Mouse (Mus musculus): ENCODE results near the gene Hmgb2. TPM values are rescaled to one million over a fixed set of nuclear protein-coding genes. Genes with fewer than 3 reads are reported as not detected.
"Not testable (repeated sequence)": the region's sequence is repeated elsewhere in the genome, so short reads cannot be mapped to it uniquely, and the experiment has no call there.

The Hmgb2 gene
- 2.9 and 5.8 TPM in 2 replicates for polyA plus RNA-seq (2012; rRNA removed)

DNA sequence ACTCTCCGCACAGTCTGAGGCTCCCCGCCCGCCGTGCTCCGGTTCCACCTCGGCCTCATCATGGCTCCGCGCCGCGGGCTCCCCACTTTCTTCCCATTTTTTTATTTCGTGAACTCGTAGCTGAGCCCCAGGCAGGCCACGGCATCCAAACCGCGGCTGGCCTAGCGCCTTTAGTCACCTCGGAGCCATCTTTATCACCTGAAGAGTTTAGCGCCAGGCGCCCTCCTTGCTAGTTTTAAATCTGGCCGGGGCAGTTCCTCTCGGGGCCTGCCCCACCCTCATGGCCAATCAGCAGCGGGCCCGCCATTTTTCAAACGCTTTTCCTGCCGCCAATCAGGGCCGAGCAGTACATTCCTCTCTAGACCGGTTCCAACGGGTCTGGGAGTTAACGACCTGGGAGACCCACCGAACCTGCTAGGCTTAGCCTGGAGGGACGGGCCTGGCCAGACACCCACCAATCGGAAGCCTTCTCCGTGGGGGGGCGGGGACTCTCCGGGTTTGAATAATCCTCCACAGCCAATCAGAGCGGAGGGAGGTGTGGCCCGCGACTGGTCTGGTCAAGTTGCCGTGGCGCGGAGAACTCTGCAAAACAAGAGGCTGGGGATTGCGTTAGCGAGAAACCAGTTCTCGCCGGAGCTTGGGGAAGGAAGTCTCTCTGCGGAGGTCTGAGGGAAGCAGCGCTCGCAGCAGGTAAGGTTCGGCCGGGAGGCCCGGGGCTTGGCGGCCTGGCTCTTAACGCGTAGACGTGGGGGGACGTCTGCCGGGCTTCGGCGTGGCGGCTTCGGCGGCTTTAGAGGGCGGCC, at the start of gene Hmgb2:
TSS of gene Hmgb2 (plus strand) at position 592 of the 803 bp plus-strand sequence.
- DNase-seq (ENCODE audit: low read depth): peak; percentile 96

DNA sequence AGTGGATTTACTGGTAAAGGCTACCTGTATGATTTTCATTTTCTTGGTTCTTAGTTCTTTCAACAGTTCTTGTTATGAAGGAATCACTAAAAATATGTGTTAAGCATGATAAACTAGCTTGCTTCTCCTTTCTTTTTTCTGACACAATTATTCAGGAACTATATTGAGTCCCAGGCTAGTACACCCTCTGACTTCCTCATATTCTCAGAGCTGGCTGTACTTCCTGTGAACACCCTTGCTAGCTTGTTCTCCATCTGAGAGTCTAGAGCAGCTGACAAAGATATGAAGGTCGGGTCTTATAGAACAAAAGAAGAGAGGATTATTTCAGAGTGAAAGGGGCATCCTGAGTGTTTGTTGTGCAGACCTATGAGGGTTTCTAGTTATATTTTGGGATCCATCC, 48.9 kb upstream of the Hmgb2 start:
- no peak for DNase-seq (ENCODE audit: low read depth)

DNA sequence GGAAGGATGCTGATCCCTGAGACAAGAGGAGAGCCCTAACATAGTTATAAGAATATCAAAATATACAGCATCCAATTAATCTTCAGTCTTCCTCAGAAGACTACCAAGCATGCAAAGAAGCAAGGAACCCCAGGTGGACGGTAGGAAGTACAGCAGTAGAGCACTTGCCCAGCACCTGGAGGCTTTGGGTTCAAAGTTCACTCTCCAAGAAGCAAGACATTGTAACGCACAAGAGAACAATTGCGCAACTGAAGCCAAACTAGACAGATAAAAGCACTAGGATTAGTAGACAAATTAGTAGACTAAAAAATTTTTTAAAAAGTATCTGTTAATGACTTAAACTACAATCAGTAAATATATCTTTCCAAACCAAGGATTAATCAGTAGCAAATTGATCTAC, 48.0 kb upstream of the Hmgb2 start:
- no peak for DNase-seq (ENCODE audit: low read depth)

- DNase-seq (ENCODE audit: low read depth): peak; percentile 90
These were observed 43.1 kb upstream of the Hmgb2 start for GRCm38 (mm10) chr8:57468624-57469023.

GRCm38 (mm10) chr8:57470863-57471262, 40.8 kb upstream of the Hmgb2 start:
- DNase-seq (ENCODE audit: low read depth): no peak

GRCm38 (mm10) chr8:57473751-57474150, 38.0 kb upstream of the Hmgb2 start:
- no peak for DNase-seq (ENCODE audit: low read depth)

DNA sequence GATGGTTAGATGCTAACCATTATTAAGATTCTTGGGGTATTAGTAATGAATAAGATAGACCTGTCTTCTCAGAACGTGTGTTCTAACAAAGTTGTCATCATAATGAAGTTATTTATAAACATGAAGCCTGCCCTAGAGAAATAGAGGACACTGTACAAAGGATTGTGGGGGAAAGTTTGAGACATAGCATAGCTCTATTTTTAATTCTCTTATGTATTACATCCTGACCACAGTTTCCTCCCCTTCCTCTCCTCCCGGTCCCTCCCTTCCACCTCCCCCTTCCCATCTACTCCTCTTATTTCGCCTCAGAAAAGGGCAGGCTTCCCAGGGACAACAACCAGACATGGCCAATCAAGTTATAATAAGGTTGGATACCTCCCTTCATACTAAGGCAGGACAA, 33.3 kb upstream of the Hmgb2 start:
- no peak for DNase-seq (ENCODE audit: low read depth)

- no peak for DNase-seq (ENCODE audit: low read depth)
These were observed 32.0 kb upstream of the Hmgb2 start for GRCm38 (mm10) chr8:57479700-57480099.

DNA sequence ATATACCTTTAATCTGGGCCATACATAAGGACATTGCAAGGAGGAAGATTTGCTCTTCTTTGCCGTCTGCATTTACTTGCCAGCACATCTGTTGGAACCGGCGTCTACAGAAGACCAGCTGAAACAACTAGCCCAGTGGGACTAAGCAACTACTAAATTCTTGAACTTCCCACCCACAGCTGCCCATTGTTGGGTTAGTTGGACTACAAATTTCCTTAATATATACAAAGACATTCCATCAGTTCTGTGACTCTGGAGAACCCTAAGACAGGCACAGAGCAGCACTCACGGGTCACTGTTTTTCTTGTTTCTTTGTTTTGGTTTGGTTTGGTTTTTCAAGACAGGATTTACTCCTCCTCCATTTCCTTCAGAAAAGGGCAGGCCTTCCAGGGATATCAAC, 31.1 kb upstream of the Hmgb2 start:
- no peak for DNase-seq (ENCODE audit: low read depth)

DNA sequence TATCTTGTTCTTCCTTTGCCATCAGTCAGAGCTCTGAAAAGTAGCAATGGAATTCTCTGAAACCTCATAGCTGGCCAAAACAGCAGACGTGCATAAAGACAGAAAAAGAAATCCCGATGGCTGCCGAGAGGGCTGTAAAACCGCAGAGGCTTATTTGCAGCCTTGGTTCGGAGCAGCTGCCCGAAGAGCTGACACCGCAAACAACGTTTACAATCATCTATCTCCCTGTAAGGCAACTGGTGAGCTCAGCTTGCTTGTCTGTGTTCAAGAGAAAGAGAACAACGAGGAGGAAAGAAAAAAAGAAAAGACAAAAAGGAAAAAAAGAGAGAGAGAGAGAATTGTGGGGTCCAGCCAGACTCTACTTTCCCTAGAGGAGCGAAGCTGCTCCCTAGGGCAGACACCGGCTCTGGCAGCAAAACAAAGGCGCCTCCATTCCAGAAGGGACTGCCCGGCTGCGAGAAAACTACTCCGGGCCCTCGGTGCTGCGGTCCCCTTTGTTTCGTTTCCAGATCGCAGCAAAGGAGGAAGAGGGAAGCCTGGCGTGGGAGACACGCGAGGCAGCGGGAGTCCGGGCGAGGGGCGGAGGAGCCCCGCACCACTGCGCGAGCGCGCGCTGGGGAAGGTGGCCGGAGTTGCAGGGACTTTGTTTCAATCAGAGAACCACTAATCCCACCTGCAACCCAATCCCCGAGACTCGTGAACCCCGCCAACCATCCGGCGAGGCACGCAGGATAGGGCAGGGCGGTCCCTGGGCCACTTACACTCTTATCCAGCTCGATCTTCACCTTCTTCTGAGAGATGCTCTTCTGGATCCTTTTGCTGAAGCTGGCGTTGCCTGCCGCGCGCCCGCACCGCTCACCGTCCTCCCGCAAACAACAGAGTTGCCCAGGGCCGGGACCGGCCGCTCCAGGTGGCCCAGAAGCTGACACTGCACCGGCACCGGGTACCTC, 24.9 kb upstream of the Hmgb2 start:
- no peak for DNase-seq (ENCODE audit: low read depth)

DNA sequence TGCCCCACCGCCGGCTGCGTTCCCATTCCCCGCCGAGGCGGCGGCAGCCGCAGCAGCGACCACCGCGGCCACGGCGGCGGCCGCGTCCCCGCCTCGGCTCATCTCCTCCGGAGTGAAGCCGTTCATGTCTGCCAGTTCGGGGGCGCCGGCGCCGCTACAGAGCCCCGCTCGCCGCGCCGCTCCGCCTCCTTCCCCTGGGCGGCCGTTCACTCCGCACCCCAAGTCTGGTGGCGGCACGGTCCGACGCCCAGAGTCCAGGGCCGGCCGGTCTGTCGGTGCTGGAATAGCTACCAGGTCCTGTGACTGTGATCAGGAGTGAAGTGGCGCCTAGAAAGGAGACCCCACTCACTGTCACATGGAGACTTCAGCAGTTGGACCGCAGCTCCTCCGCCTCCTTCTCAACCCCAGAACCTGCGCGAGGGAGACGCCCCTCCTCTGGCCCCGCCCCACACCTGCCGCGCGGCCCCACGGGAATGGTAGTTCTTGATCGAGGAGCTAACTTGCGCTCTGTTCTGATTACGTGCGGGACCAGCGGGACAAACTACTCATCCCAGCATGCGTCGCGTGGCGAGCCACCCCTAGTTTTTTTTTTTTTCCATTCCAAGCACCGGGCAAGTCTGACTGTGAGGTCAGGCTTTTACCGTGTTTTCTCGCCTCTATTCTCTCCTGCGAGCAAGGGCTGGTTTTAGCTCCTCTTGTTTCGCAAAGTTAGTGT, 24.1 kb upstream of the Hmgb2 start, which contains the start of gene Sap30:
TSS of gene Sap30 (minus strand) at position 420 of the 715 bp plus-strand sequence.
- peak; percentile 78 for DNase-seq (ENCODE audit: low read depth)

GRCm38 (mm10) chr8:57488312-57488765, 23.4 kb upstream of the Hmgb2 start:
- DNase-seq (ENCODE audit: low read depth): no peak

- DNase-seq (ENCODE audit: low read depth): no peak
These were observed 22.3 kb upstream of the Hmgb2 start for GRCm38 (mm10) chr8:57489366-57489765.

- no peak for DNase-seq (ENCODE audit: low read depth)
These were observed 21.8 kb upstream of the Hmgb2 start for GRCm38 (mm10) chr8:57489896-57490295.

DNA sequence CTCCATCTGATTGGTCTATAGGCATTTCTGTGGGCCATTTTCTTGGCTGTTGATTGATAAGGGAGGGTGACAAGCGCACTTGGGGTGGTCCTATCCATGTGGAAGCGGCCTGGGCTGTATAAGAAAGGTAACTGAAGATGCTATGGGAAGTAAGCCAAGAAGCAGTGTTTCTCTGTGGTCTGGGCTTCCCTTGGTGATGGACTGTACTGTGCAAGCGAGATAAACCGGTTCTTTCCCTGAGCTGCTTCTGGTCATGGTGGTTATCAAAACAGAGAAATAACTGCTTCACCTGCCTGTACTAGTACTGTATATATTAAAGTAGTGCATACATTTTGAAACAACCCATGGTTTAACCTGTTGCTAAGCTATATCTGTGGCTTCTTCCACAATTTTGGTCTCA, 19.8 kb upstream of the Hmgb2 start:
- no peak for DNase-seq (ENCODE audit: low read depth)

GRCm38 (mm10) chr8:57498494-57498846, 13.2 kb upstream of the Hmgb2 start:
- no peak for DNase-seq (ENCODE audit: low read depth)

GRCm38 (mm10) chr8:57498847-57499511, 12.7 kb upstream of the Hmgb2 start:
- peak; percentile 75 for DNase-seq (ENCODE audit: low read depth)

DNA sequence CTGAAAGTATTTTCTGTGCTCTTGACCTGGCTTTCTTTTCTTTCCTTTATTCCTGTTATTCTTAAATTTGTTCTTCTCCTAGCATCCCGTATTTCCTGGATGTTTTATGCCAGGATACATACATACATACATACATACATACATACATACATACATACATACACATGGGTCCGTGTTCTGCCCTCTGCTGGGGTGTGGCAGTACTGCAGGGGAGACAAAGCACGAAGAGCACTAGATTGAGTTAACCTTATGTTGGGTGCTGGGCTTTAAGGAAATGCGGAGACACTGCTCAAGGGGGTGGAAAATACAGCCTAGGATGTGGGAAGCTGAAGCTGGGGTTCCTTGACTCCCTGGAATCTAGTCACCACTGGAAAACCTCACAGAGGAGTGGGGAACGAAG, 8.1 kb upstream of the Hmgb2 start:
- DNase-seq (ENCODE audit: low read depth): no peak

- DNase-seq (ENCODE audit: low read depth): not testable (repeated sequence)
These were observed 6.2 kb upstream of the Hmgb2 start for GRCm38 (mm10) chr8:57505500-57505899.

GRCm38 (mm10) chr8:57507556-57508063, 4.1 kb upstream of the Hmgb2 start:
- no peak for DNase-seq (ENCODE audit: low read depth)

- DNase-seq (ENCODE audit: low read depth): no peak
These were observed 3.0 kb upstream of the Hmgb2 start for GRCm38 (mm10) chr8:57508657-57509056.
